Mouse (Mus musculus) c-Kit-positive CD71-negative TER-119-negative erythroid progenitor cells, embryonic 14.5 days (primary cell): ENCODE data around the gene Alkbh2.
A peak's percentile ranks its signal among the peaks of the same experiment; 100 is the strongest.

ENCODE experiments used
- DNase-seq: peaks from one replicate; pipeline ENCODE4 v3.0.0-alpha.2; 2013; ENCODE audit warnings: low read depth

The Alkbh2 gene

GRCm38 (mm10) chr5:114100390-114101099, 27.5 kb downstream of the Alkbh2 start:
- no peak for DNase-seq

DNA sequence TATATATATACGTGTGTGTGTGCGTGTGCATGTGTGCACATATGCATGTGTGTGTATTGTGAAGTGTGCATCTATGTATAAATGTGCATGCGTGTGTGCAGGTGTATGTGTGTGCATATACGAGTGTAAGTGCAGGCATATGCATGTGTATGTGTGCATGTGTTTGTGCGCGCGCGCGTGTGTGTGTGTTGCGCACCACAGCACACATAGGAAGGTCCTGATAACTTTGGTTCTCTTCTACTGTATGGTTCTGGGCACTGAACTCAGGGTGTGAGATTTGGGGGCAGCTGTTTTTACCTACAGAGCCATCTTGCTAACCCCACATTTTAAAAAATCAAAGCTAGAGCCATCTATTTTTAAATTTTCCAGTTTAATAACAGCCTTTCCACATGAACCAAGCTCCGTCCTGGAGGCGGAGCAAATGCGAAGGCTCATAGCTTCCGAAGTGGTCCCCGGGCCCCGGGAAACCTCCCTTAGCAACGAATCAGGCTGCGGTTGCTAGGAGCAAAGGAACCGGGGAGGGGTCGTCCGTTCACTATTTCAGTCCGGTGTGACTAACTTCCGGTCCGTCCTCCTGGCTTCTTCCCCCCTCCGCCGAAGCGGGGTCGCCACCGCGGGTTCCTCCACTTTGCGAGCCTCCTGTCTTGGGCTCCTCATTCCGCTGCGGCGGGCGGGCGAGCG, 28.2 kb downstream of the Alkbh2 start:
- DNase-seq, result peak; percentile 83

GRCm38 (mm10) chr5:114091057-114091807, 36.8 kb downstream of the Alkbh2 start, which contains the start of gene Svop:
Gene Svop (minus strand): TSS chr5:114091570.
- peak; percentile 36 for DNase-seq

DNA sequence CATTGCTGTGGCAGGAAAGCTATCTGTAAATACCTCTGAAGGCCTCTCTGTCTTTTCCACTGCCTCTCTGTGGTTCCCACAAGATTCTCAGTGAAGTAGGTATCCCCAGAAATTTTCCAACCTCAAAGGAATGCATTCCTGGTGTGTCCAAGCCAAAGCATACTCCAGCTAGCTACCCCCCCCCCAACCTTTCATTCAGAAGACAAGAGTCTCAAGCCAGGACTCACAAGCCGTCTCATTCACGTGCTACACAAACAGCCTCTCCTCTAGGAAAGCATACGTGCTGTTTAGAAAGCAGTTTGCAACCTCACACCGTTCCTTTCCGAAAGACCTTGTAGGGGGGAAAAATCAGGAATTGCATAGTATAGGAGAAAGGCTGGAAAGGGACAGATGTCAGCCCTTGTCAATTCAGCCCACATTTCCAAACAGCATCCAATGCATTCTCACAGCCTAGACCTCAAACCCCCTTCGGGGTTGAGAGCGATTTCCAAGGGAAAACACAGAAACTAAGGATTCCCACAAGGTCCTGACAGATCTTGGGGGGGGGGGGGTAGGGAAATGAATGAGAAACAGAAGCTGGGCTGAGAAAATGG, 37.5 kb downstream of the Alkbh2 start:
- no peak for DNase-seq

GRCm38 (mm10) chr5:114087875-114088480, 40.0 kb downstream of the Alkbh2 start:
- DNase-seq, result no peak

DNA sequence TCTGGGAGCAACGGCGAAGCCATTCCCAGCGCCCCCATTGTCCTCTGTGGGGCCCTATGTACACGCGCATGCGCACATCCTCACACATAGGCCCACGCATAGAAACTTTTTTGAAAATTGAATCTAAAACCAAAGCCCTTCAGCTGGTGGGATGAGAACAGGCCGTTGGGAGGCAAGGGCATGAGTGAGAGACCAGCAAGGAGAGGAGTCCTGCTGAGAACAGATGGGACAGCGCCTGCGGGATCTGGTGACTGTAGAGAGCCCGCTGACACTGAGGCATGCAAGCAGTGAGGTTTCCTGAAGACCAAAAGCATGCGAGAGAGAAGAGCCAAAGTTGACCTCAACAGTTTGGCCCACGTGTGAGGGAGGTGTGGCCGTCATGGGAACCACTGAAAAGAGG, 42.5 kb downstream of the Alkbh2 start:
- no peak for DNase-seq

DNA sequence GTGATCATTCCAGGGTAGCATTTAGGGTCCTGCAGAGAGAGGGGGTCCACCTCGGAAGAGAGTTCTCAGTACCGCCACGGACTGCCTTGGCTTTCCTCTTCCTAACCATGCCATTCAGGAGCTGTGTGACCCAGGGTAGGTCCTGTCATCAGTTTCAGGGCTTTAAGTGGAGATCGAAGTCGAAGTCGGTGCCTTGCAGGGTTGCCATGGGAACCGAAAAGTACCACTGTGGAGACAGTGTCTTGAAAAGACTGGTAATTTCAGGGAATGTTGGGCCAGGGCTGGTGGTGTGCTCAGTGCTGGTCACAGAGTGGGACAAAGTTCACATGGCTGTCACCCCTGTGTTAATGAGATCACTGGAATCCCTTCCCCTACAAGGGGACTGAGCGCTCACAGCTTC, 51.0 kb downstream of the Alkbh2 start:
- DNase-seq, result no peak
